Mouse (Mus musculus) midbrain, embryonic 15.5 days (tissue): ENCODE data around the gene Hao2. TPM values are rescaled to one million over a fixed set of nuclear protein-coding genes. Genes with fewer than 3 reads are reported as not detected.

Experiments used
- ATAC-seq: fragments of 200-750 bp; cut with Nextera tagmentation; replicated peaks from 2 replicates; pipeline ENCODE4 v1.8.0; 2017; ENCODE audit warnings: moderate TSS enrichment
- H3K27ac ChIP-seq: fragments of 300-500 bp; sonication (generic); 2 replicates; pipeline ENCODE4 v1.5.1; 2015; ENCODE audit warnings: mild to moderate bottlenecking, inconsistent platforms
- H3K27me3 ChIP-seq: fragments of 300-500 bp; sonication (generic); replicated peaks from 2 replicates; pipeline ENCODE4 v1.6.1; 2015; ENCODE audit warnings: inconsistent platforms
- H3K36me3 ChIP-seq: fragments of 300-500 bp; sonication (generic); replicated peaks from 2 replicates; pipeline ENCODE4 v1.6.1; 2015; ENCODE audit warnings: inconsistent platforms
- H3K4me1 ChIP-seq: fragments of 300-500 bp; sonication (generic); 2 replicates; pipeline ENCODE4 v1.6.1; 2015; ENCODE audit warnings: inconsistent platforms
- H3K4me2 ChIP-seq: fragments of 300-500 bp; sonication (generic); 2 replicates; pipeline ENCODE4 v1.6.1; 2015; ENCODE audit warnings: inconsistent platforms, mild to moderate bottlenecking, moderate library complexity
- H3K4me3 ChIP-seq: fragments of 300-500 bp; sonication (generic); 2 replicates; pipeline ENCODE4 v1.5.1; 2015; ENCODE audit warnings: mild to moderate bottlenecking, inconsistent platforms
- H3K9ac ChIP-seq: fragments of 300-500 bp; sonication (generic); 2 replicates; pipeline ENCODE4 v1.6.1; 2015; ENCODE audit warnings: mild to moderate bottlenecking, inconsistent platforms
- H3K9me3 ChIP-seq: fragments of 300-500 bp; sonication (generic); 2 replicates; pipeline ENCODE4 v1.6.1; 2016; ENCODE audit warnings: inconsistent platforms
- WGBS: fragments of 180-500 bp; shearing (Covaris S2); methylation state at CpG from one replicate; pipeline ENCODE4 v1.1.7; 2015; ENCODE audit warnings: mixed read lengths; 5-methylcytosine and 5-hydroxymethylcytosine counted together
- polyA plus RNA-seq: library from polyadenylated mRNA; unstranded; fragments of >200 nt; fragmentation: Nextera tagmentation; extraction: Ambion mirVana; gene quantifications from 2 replicates; pipeline ENCODE4 v1.2.1, GENCODE M21; 2015

The Hao2 gene
- polyA plus RNA-seq, 1 experiment from 2014 or later = not detected

GRCm38 (mm10) chr3:98853685-98854084 lies 39.4 kb downstream of the Hao2 start:
- 46% methylated on average over 1 of the region's 1 CpGs for WGBS
- Histone ChIP-seq H3K9ac (no peak overlapping the region), H3K36me3 (no peaks in the 10 kb centered on the region), H3K27ac (no peak overlapping the region), H3K9me3 (no peaks in the 10 kb centered on the region), H3K27me3 (no peaks in the 10 kb centered on the region), H3K4me3 (no peak overlapping the region), H3K4me2 (no peak overlapping the region), H3K4me1 (no peaks in the 10 kb centered on the region)
- no peak for ATAC-seq

- Histone ChIP-seq H3K36me3 (no peaks in the 10 kb centered on the region), H3K27me3 (no peaks in the 10 kb centered on the region), H3K9me3 (no peaks in the 10 kb centered on the region), H3K4me1 (no peaks in the 10 kb centered on the region), H3K27ac (no peak overlapping the region), H3K9ac (no peak overlapping the region), H3K4me2 (no peak overlapping the region), H3K4me3 (no peak overlapping the region)
- WGBS = 96% methylated on average over 3 of the region's 3 CpGs
- no peak for ATAC-seq
Measured at GRCm38 (mm10) chr3:98853051-98853450, 40.0 kb downstream of the Hao2 start.

GRCm38 (mm10) chr3:98852631-98853030 lies 40.4 kb downstream of the Hao2 start:
- Histone ChIP-seq H3K9ac (no peak overlapping the region), H3K36me3 (no peaks in the 10 kb centered on the region), H3K4me2 (no peak overlapping the region), H3K9me3 (no peaks in the 10 kb centered on the region), H3K4me3 (no peak overlapping the region), H3K4me1 (no peaks in the 10 kb centered on the region), H3K27ac (no peak overlapping the region), H3K27me3 (no peaks in the 10 kb centered on the region)
- ATAC-seq = no peak
- 91% methylated on average over 6 of the region's 6 CpGs for WGBS

GRCm38 (mm10) chr3:98851853-98852252 lies 41.2 kb downstream of the Hao2 start:
- WGBS = 80% methylated on average over 2 of the region's 2 CpGs
- no peak for ATAC-seq
- H3K27ac ChIP-seq = no peak overlapping the region

GRCm38 (mm10) chr3:98850262-98850661 lies 42.8 kb downstream of the Hao2 start:
- H3K4me2 ChIP-seq = no peak overlapping the region
- no peaks in the 10 kb centered on the region for H3K9me3 ChIP-seq
- H3K9ac ChIP-seq = no peak overlapping the region
- 78% methylated on average over 5 of the region's 5 CpGs for WGBS
- H3K4me1 ChIP-seq = no peaks in the 10 kb centered on the region
- ATAC-seq = no peak
- H3K27ac ChIP-seq = no peak overlapping the region
- H3K4me3 ChIP-seq = no peak overlapping the region
- no peaks in the 10 kb centered on the region for H3K27me3 ChIP-seq
- H3K36me3 ChIP-seq = no peaks in the 10 kb centered on the region

More at GRCm38 (mm10) chr3:98851853-98852252, 41.2 kb downstream of the Hao2 start:
- no peak overlapping the region for H3K4me3 ChIP-seq
- H3K9me3 ChIP-seq = no peaks in the 10 kb centered on the region
- H3K4me1 ChIP-seq = no peaks in the 10 kb centered on the region
- H3K27me3 ChIP-seq = no peaks in the 10 kb centered on the region
- no peaks in the 10 kb centered on the region for H3K36me3 ChIP-seq
- no peak overlapping the region for H3K9ac ChIP-seq
- H3K4me2 ChIP-seq = no peak overlapping the region

GRCm38 (mm10) chr3:98848898-98849297 lies 44.1 kb downstream of the Hao2 start:
- no peak for ATAC-seq
- H3K36me3 ChIP-seq = no peaks in the 10 kb centered on the region
- H3K27ac ChIP-seq = no peak overlapping the region
- 86% methylated on average over 1 of the region's 1 CpGs for WGBS
- no peak overlapping the region for H3K9ac ChIP-seq
- H3K9me3 ChIP-seq = no peaks in the 10 kb centered on the region
- no peak overlapping the region for H3K4me2 ChIP-seq
- H3K4me1 ChIP-seq = no peaks in the 10 kb centered on the region
- no peak overlapping the region for H3K4me3 ChIP-seq
- H3K27me3 ChIP-seq = no peaks in the 10 kb centered on the region

Other genes starting within 250 kb of the Hao2 start
- 0.05 TPM in 1 of 2 replicates, not detected in the other for gene Hsd3b2, start 168.7 kb downstream of the Hao2 start, polyA plus RNA-seq
- 0.22 and 0.27 TPM in 2 replicates for gene Hsd3b3, start 130.1 kb downstream of the Hao2 start, polyA plus RNA-seq
- 0.62 and 0.70 TPM in 2 replicates for gene Hsd3b6, start 78.8 kb downstream of the Hao2 start, polyA plus RNA-seq
- gene Hsd3b1, start 33.4 kb downstream of the Hao2 start, polyA plus RNA-seq = not detected in 2 replicates
- 5.0 and 5.6 TPM in 2 replicates for gene Wars2, start 247.8 kb upstream of the Hao2 start, polyA plus RNA-seq